Mouse (Mus musculus) embryonic fibroblast, embryonic 13.5 days (primary cell): Measurements from ENCODE around the gene Igf2r.

Source experiments
- CTCF ChIP-seq: IDR thresholded peaks from 2 replicates; pipeline ENCODE4 v1.5.1; 2011; ENCODE audit warnings: mild to moderate bottlenecking, control low read depth, low read length, moderate library complexity, borderline replicate concordance; ENCODE audit not compliant: insufficient read depth
- POLR2A ChIP-seq: IDR thresholded peaks from 2 replicates; pipeline ENCODE4 v1.6.1; 2011; ENCODE audit warnings: low read depth, mild to moderate bottlenecking, control low read depth, low read length, moderate library complexity

DNA sequence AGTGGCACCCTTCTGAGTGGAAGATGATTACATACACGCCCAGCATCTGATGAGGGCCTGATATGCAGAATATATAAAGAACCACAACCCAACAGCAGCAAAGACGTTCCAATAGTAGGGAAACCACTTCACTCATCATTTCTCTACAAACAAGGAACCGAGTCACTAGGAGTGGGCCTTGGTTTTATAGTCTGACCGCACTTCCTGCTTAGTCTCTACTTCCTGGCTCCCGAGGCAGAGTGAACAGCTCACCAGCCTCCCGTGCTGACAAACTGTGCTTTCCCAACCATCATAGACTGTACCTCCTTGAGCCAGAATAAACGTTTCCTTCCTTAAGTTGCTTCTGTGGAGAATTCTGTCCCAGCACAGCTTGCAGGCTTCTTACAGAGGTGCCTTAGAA lies 113.6 kb downstream of the Igf2r start:
- TF ChIP-seq CTCF (no peak), POLR2A (no peak)
